Mouse (Mus musculus): ENCODE data around the gene Ythdf1.

The Ythdf1 gene

GRCm38 (mm10) chr2:180891835-180892323, 28.9 kb downstream of the Ythdf1 start:
- no peaks in the 10 kb centered on the region for H3K36me3 ChIP-seq (ENCODE audit: insufficient read depth, low read length)
- peaks cover 72% of the 10 kb centered on the region for H3K4me1 ChIP-seq (replicated peaks; ENCODE audit: low read depth, low read length)
- TF ChIP-seq NANOG (IDR thresholded peaks at IDR 0.05; ENCODE audit: borderline replicate concordance, low read length) (no peak), CTCF (conservative IDR thresholded peaks at IDR 0.05; ENCODE audit: low read length) (no peak), POU5F1 (IDR thresholded peaks at IDR 0.05; ENCODE audit: borderline replicate concordance, low read length) (no peak)
- H3K27me3 ChIP-seq (ENCODE audit: insufficient read depth, low read length) = peaks cover 96% of the 10 kb centered on the region
- peak overlapping the region; percentile 83 for H3K4me3 ChIP-seq (replicated peaks; ENCODE audit: low read length)
- no peaks in the 10 kb centered on the region for H3K9me3 ChIP-seq (ENCODE audit: low read length)

- peaks cover 96% of the 10 kb centered on the region for H3K27me3 ChIP-seq (ENCODE audit: insufficient read depth, low read length)
- H3K4me3 ChIP-seq (replicated peaks; ENCODE audit: low read length) = peak overlapping the region; percentile 83
- H3K9me3 ChIP-seq (ENCODE audit: low read length) = no peaks in the 10 kb centered on the region
- TF ChIP-seq CTCF (conservative IDR thresholded peaks at IDR 0.05; ENCODE audit: low read length) (no peak), POU5F1 (IDR thresholded peaks at IDR 0.05; ENCODE audit: borderline replicate concordance, low read length) (no peak), NANOG (IDR thresholded peaks at IDR 0.05; ENCODE audit: borderline replicate concordance, low read length) (no peak)
- peaks cover 69% of the 10 kb centered on the region for H3K4me1 ChIP-seq (replicated peaks; ENCODE audit: low read depth, low read length)
- H3K36me3 ChIP-seq (ENCODE audit: insufficient read depth, low read length) = no peaks in the 10 kb centered on the region
Measured at GRCm38 (mm10) chr2:180891075-180891834, 29.5 kb downstream of the Ythdf1 start.

- Histone ChIP-seq H3K27me3 (ENCODE audit: insufficient read depth, low read length) (peaks cover 96% of the 10 kb centered on the region), H3K36me3 (ENCODE audit: insufficient read depth, low read length) (no peaks in the 10 kb centered on the region), H3K4me1 (replicated peaks; ENCODE audit: low read depth, low read length) (peaks cover 61% of the 10 kb centered on the region), H3K4me3 (replicated peaks; ENCODE audit: low read length) (peak overlapping the region; percentile 83), H3K9me3 (ENCODE audit: low read length) (no peaks in the 10 kb centered on the region)
- TF ChIP-seq CTCF (conservative IDR thresholded peaks at IDR 0.05; ENCODE audit: low read length) (no peak), POU5F1 (IDR thresholded peaks at IDR 0.05; ENCODE audit: borderline replicate concordance, low read length) (no peak), NANOG (IDR thresholded peaks at IDR 0.05; ENCODE audit: borderline replicate concordance, low read length) (no peak)
Measured at GRCm38 (mm10) chr2:180890422-180891074, 30.2 kb downstream of the Ythdf1 start.

GRCm38 (mm10) chr2:180889921-180890280, 30.8 kb downstream of the Ythdf1 start:
- TF ChIP-seq CTCF (conservative IDR thresholded peaks at IDR 0.05; ENCODE audit: low read length) (no peak), POU5F1 (IDR thresholded peaks at IDR 0.05; ENCODE audit: borderline replicate concordance, low read length) (no peak), NANOG (IDR thresholded peaks at IDR 0.05; ENCODE audit: borderline replicate concordance, low read length) (no peak)
- Histone ChIP-seq H3K4me1 (replicated peaks; ENCODE audit: low read depth, low read length) (peaks cover 55% of the 10 kb centered on the region), H3K36me3 (ENCODE audit: insufficient read depth, low read length) (no peaks in the 10 kb centered on the region), H3K9me3 (ENCODE audit: low read length) (no peaks in the 10 kb centered on the region), H3K27me3 (ENCODE audit: insufficient read depth, low read length) (peaks cover 98% of the 10 kb centered on the region), H3K4me3 (replicated peaks; ENCODE audit: low read length) (peak overlapping the region; percentile 83)

GRCm38 (mm10) chr2:180889271-180889920, 31.4 kb downstream of the Ythdf1 start:
- H3K4me3 ChIP-seq (replicated peaks; ENCODE audit: low read length) = peak overlapping the region; percentile 83
- H3K9me3 ChIP-seq (ENCODE audit: low read length) = no peaks in the 10 kb centered on the region
- H3K36me3 ChIP-seq (ENCODE audit: insufficient read depth, low read length) = no peaks in the 10 kb centered on the region
- TF ChIP-seq POU5F1 (IDR thresholded peaks at IDR 0.05; ENCODE audit: borderline replicate concordance, low read length) (no peak), NANOG (IDR thresholded peaks at IDR 0.05; ENCODE audit: borderline replicate concordance, low read length) (no peak), CTCF (conservative IDR thresholded peaks at IDR 0.05; ENCODE audit: low read length) (no peak)
- H3K4me1 ChIP-seq (replicated peaks; ENCODE audit: low read depth, low read length) = peaks cover 50% of the 10 kb centered on the region
- H3K27me3 ChIP-seq (ENCODE audit: insufficient read depth, low read length) = peaks cover 96% of the 10 kb centered on the region

GRCm38 (mm10) chr2:180885270-180885669, 35.5 kb downstream of the Ythdf1 start:
- TF ChIP-seq CTCF (conservative IDR thresholded peaks at IDR 0.05; ENCODE audit: low read length) = no peak
- TF ChIP-seq NANOG (IDR thresholded peaks at IDR 0.05; ENCODE audit: borderline replicate concordance, low read length) = no peak
- TF ChIP-seq POU5F1 (IDR thresholded peaks at IDR 0.05; ENCODE audit: borderline replicate concordance, low read length) = no peak
- peaks cover 67% of the 10 kb centered on the region for H3K27me3 ChIP-seq (ENCODE audit: insufficient read depth, low read length)
- no peak overlapping the region for H3K4me3 ChIP-seq (replicated peaks; ENCODE audit: low read length)
- no peaks in the 10 kb centered on the region for H3K36me3 ChIP-seq (ENCODE audit: insufficient read depth, low read length)
- no peaks in the 10 kb centered on the region for H3K9me3 ChIP-seq (ENCODE audit: low read length)
- H3K4me1 ChIP-seq (replicated peaks; ENCODE audit: low read depth, low read length) = peaks cover 22% of the 10 kb centered on the region

- Histone ChIP-seq H3K9me3 (ENCODE audit: low read length) (no peaks in the 10 kb centered on the region), H3K4me3 (replicated peaks; ENCODE audit: low read length) (no peak overlapping the region), H3K4me1 (replicated peaks; ENCODE audit: low read depth, low read length) (no peaks in the 10 kb centered on the region), H3K36me3 (ENCODE audit: insufficient read depth, low read length) (no peaks in the 10 kb centered on the region), H3K27me3 (ENCODE audit: insufficient read depth, low read length) (peaks cover 40% of the 10 kb centered on the region)
- no peak for TF ChIP-seq NANOG (IDR thresholded peaks at IDR 0.05; ENCODE audit: borderline replicate concordance, low read length)
- no peak for TF ChIP-seq POU5F1 (IDR thresholded peaks at IDR 0.05; ENCODE audit: borderline replicate concordance, low read length)
- TF ChIP-seq CTCF (conservative IDR thresholded peaks at IDR 0.05; ENCODE audit: low read length) = no peak
Measured at GRCm38 (mm10) chr2:180881281-180881680, 39.5 kb downstream of the Ythdf1 start.

GRCm38 (mm10) chr2:180879365-180880067, 41.2 kb downstream of the Ythdf1 start:
- H3K27me3 ChIP-seq (ENCODE audit: insufficient read depth, low read length) = peaks cover 24% of the 10 kb centered on the region
- no peaks in the 10 kb centered on the region for H3K36me3 ChIP-seq (ENCODE audit: insufficient read depth, low read length)
- no peak overlapping the region for H3K4me3 ChIP-seq (replicated peaks; ENCODE audit: low read length)
- H3K9me3 ChIP-seq (ENCODE audit: low read length) = no peaks in the 10 kb centered on the region
- peaks cover 3% of the 10 kb centered on the region for H3K4me1 ChIP-seq (replicated peaks; ENCODE audit: low read depth, low read length)
- TF ChIP-seq POU5F1 (IDR thresholded peaks at IDR 0.05; ENCODE audit: borderline replicate concordance, low read length) (no peak), NANOG (IDR thresholded peaks at IDR 0.05; ENCODE audit: borderline replicate concordance, low read length) (no peak), CTCF (conservative IDR thresholded peaks at IDR 0.05; ENCODE audit: low read length) (no peak)
